Mouse (Mus musculus): ENCODE results near the gene Tubb4a. TPM values are rescaled to one million over a fixed set of nuclear protein-coding genes. Genes with fewer than 3 reads are reported as not detected.

Tubb4a gene
- total RNA-seq, 2 experiments from 2014 or later: 515 to 565 TPM

DNA sequence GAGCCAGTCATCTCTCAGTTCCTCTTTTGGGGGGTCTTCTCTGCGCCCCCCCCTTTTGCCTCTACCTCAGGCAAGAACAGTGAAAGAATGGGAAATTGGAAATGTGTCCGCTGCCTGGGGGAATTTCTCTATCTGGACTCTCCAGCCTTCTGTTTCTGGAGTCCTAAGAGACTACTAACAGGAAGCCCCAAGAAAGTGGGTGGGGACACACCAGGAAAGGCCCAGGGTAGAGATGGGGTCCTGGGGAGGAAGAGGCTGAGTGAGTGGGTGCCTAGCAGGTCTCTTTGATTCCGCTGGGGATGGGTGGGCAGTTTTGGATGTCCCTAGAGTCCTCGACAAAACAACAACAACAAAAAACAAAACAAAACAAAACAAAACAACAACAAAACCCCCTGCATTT, 16.9 kb upstream of the Tubb4a start:
- no peak for DNase-seq (ENCODE audit: low spot score in 2 of 2)

DNA sequence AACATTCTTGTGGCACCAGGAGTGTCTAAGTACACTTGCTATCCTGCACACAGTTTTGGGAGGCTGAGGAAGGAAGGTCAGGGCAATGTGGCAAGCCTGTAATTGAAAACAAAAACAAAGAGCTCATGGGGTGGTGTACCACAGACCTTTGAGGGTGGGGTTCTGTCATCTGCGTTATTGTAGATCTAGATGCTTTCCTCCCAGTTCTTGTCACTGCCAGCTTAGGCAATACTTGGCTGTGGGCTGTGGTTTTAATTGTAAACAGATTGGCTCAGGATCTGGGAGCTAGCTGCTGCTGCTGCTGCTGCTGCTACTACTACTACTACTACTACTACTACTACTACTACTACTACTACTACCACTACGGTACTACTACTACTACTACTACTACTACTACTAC, 14.7 kb upstream of the Tubb4a start:
- no peak for DNase-seq (ENCODE audit: low spot score in 2 of 2)

DNA sequence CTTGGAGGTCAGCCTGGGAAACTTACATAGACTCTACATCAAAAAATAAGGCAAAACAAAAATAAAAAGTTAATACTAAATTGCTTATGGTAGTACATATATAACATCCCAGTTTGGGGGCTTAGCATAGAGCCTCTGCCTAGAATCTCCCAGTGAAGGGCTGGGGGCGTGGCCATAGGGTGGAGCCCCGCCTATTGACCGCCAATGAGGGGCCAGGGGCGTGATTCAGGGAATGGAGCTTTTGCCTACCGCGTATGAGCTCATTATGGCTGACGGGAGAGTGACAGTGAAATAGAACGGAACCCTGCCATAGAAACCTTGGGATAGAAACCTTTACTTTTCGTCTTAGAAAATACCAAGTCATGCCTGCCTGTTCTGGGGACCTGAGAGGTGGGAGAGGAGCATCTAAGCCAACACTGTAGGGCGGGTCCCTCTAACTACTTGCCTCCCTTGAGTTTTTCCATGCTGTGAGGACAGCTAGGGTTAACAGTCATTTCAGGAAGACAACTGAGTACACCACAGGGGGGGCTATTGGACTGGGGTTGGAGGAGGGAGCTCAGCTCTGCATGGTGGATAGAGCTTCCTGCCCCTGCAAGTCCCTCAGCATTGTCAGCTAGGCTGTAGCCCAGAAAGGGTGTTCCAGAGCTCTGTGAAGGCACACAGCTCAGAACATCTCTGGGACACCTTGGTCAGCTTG, 12.2 kb upstream of the Tubb4a start:
- no peak for DNase-seq (ENCODE audit: low spot score in 2 of 2)

DNA sequence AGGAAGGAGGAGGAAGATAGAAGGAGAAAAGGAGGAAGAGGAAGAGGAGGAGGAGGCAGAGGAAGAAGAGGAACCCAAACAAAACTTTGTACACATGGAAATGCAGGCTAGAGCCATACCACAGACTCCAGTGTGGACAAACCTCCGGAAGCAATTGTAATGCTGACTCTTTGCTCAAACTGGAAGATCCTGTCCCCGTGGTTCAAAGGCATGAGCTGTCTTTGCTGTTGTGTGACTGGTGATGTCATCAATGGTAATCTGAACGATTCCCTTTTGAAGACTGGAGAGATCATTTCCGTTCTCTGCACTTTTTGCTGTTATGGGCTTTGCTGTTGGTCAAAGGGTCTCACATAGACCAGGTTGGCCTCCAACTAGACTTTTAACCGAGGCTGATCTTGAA, 10.7 kb upstream of the Tubb4a start:
- no peak for DNase-seq (ENCODE audit: low spot score in 2 of 2)

DNA sequence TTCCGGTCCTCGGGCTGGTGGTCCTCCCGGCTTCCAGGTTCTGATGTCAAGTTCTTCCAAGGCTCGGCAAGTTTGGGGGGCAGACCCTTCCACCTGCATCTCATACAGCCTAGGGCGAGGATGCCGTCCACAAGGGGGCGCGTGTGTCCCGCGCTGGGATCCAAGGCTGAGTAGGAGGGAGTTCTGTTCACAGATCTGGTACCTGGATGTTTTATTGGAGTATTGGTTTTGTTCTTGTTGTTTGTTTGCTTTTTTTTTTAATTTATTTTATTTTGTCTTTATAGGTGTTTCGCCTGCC, 9.0 kb upstream of the Tubb4a start:
- DNase-seq (ENCODE audit: low spot score in 2 of 2): peak; percentile 67 to 90

DNA sequence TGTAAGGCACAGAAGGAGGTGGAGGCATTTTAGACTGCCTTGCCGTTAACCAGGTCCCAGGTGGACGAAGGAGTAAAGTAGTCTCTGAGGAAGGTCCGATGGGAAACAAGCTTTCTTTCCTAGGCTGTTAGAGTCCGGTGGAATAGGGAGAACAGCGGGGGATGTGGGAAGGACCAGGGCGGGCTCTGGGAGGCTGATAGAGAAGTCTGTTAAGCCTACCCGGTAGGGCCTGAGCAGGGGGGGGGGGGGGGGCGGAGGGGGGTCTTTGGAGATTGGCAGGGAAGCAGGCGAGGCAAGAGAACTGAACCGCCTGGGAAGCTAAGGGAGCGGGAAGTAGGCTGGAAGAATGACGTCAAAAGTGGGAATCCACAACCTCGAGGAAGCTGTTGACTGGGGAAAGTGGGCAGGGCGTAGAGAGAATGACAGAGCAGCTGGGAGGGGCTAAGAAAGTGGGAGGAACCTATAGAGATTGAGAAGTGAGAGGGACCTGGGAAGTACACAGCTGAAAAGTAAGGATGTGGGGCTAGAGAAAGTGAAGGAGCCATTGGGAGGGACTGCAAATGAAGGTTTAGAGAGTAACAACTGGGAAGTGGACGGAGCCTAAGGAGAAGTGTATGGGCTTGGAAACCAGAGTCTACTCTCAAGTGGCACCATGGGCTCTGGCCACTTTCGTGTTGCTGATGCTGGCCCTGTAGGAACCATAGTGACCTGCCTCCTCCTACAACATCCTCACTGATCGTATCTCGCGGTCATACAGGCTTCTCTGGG, 8.5 kb upstream of the Tubb4a start:
- DNase-seq (ENCODE audit: low spot score in 2 of 2): no peak

DNA sequence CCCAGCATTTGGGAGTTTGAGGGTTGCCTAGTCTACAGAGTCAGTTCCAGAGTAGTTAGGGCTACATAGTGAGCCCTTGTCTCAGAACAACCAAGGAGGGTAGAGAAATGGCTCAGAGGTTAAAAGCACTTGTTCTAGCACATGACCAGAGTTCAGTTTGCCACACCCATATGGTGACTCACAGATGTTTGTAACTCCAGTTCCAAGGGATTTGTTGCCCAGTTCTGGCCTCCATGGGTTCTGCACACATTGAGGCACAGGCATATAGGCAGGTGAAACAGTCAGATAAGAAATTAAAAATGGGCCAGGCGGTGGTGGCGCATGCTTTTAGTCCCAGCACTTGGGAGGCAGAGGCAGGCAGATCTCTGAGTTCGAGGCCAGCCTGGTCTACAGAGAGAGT, 6.6 kb upstream of the Tubb4a start:
- DNase-seq (ENCODE audit: low spot score in 2 of 2): no peak

DNA sequence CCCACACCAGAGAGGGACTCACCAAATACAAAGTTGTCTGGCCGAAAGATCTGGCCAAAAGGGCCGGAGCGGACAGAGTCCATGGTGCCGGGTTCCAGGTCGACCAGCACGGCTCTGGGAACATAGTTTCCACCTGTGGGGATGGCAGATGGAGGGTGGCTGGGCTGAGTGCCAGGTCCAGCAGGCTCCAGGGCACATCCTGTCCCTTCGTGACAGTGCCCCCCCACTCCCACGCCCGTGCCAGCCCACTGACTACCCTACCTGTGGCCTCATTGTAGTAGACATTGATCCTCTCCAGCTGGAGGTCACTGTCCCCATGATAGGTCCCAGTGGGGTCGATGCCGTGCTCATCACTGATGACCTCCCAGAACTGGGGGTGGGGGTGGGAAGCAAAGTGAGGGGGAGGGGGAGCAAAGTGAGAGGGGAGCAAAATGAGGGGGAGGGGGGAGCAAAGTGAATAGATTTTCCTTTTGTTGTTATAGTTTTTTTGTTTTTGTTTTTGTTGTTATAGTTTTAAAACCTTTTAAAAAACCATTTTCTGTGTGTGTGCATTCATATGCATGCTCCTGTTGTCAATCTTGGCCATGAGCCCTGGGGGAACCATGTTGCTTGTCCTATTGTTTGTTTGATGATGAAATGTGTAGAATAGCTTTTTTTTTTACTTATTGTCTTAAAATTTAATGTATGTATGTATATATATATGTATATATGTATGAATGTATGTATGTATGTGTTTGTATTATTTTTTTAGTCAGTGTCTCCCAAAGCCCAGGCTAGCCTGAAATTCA, 1.4 kb downstream of the Tubb4a start:
- no peak for DNase-seq (ENCODE audit: low spot score in 2 of 2)

DNA sequence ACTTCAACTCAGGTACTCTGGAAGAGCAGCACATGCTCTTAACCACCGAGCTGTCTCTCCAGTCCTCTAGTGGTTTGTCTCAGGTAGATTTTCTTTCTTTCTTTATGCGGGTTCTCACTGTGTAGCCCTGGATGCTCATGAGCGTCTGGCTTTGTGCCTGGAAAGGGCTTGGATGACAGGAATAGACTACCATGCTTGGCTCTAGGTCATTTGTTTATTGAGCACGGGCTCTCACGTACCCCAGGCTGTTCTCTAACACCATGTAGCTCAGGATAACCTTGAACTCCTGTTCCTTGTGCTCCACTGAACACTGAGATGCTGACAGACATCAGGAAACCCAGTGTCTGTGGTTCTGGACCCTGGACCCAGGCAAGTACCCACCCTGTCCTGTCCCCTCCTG, 5.1 kb downstream of the Tubb4a start:
- no peak for DNase-seq (ENCODE audit: low spot score in 2 of 2)

DNA sequence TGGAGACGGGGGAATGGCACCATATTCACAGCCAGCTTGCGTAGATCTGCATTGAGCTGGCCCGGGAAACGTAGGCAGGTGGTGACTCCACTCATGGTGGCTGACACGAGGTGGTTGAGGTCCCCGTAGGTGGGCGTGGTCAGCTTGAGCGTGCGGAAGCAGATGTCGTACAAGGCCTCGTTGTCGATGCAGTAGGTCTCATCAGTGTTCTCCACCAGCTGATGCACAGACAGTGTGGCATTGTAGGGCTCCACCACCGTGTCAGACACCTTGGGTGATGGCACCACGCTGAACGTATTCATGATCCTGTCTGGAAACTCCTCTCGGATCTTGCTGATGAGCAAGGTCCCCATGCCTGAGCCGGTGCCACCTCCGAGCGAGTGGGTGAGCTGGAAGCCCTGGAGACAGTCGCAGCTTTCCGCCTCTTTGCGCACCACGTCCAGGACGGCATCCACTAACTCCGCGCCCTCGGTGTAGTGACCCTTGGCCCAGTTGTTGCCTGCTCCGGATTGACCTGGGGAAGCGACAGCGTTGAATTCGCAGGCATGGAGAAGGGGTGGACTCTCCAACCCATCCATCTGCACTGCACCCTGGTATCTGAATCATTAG, 6.2 kb downstream of the Tubb4a start:
- no peak for DNase-seq (ENCODE audit: low spot score in 2 of 2)

DNA sequence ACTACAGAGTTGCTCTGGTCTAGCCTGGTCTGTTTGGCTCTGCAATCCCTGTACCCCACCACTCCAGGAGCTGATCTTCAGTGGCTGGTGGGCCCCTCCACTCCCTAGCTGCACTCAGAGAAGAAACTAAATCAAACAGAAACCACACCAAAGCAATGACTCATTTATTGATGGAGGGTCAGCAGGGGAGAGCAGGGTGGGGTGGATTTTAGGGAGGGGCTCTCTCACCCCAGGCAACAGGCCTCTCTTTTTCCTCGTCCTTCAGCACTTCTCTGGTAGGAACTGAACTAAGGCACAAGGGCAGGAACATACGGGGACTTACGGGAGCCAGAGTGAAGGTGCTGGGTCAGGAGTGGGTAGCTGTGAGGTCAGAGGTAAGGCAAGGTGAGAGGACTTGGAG, 7.7 kb downstream of the Tubb4a start:
- DNase-seq (ENCODE audit: low spot score in 2 of 2): no peak

DNA sequence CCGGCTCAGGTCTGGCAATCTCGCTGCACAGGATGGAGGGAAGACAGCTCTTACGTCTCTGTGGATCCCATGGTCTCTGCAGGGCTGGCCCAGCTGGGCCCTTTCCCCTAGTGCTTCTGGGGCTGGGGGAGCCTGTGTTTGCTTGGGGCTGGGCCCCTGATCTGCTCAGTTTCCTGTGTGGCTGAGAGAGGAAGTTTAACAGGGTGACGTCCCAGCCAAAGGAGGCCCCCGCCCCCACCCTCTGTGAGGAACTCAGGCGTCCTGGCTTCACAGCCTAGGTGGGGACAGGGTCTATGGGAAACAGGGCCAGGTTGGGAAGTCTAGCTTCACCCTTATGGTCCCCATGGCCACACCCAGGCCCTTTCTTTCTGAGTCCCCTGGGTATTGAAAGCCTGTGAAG, 9.2 kb downstream of the Tubb4a start, which contains the start of gene Dennd1c:
Dennd1c (minus strand) TSS at position 179 of the 400 bp plus-strand sequence.
- DNase-seq (ENCODE audit: low spot score in 2 of 2): no peak

DNA sequence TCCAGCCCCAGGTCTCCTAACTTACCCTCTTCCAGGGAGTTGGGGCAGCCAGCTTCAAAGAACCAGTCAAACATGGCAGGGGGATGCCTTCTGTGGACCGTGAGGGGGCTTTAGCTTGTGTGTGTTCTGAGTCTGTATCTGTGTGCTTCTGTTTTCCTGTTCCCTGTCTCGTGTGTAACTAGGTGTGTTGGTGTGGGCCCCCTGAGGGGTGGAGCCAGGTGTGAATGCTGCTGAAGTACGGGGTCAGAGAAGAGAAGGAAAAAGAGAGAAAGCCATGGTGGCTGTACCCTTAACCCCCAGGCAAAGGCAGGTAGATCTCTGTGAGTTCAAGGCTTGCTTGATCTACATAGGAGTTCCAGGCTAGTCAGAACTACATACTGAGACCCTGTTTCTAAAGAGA, 10.7 kb downstream of the Tubb4a start:
- no peak for DNase-seq (ENCODE audit: low spot score in 2 of 2)

DNA sequence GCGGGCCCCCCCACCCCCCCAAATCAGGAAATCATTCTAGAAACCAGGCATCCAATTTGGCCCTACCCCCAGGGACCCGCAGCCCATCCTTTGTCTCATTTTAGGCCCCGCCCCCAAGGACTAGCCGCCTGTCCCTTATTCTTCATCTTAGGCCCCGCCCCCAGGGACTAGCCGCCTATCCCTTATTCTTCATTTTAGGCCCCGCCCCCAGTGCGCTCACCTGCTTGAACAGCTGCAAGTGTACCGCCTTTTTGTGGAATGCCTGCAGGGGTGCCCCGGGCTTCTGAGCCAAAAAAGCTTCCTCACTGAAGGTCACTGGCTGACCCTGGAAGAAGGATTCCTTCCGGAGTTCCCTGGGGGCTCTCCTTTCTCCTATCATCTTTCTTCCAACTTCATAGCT, 16.9 kb downstream of the Tubb4a start:
- DNase-seq (ENCODE audit: low spot score in 2 of 2): no peak

DNA sequence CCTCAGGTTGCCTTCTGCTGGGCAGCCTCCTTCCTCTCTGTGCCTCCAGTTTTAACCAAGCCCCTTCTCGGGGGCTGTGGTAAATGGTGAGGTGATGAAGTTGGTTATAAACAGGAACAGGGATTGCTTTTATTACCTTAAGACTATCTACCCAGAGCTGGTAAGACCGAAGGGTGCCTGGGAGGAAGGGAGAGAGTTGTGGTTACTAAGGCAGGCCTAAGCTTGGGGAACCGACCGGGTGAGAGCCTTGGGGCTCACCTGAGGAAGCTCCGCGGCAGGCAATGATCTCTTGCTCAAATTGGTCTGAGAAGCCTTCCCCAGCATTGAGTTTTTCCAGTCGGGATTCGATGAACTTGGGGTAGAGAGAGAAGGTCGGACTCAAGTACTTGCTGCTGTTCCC, 17.3 kb downstream of the Tubb4a start:
- DNase-seq (ENCODE audit: low spot score in 2 of 2): no peak

DNA sequence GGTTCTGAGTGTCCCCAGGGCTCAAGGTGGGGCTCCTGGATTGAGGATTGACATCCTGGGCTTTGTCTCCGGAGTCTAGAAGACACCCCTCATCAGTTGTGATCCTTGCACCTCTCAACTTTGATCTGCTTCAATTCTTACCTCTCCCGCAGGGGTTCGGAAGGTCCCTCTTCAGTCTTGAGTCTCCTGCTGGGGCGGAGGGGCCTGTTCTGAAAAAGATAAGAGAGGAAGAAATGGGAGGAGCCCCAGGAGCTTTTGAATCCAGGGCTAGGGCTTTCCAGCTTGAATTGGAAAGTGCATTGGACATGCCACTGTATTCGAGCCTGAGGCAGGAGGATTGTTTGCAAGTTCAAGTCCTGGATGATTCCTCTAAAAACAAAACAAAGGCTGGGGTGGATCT, 20.7 kb downstream of the Tubb4a start:
- DNase-seq (ENCODE audit: low spot score in 2 of 2): no peak

DNA sequence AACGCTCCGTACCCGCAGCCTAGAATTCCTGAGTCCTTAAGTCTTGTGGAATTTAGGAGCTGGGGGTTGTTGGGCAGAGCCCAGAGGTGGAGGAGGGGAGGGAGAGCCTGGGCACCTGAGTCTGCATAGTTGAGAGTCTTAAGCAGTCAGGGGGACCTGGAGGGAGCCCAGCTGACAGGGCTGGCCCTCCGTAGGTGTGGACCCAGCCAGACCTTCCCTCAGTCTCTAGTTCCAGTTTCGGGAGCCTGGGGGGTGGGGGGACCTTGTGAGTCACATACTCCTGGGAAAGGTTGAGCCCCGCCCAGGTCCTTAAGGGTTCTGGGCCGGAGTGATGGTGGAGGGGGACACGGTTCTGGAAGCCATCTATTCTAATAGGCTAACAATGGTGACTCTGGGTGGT, 24.6 kb downstream of the Tubb4a start:
- no peak for DNase-seq (ENCODE audit: low spot score in 2 of 2)

DNA sequence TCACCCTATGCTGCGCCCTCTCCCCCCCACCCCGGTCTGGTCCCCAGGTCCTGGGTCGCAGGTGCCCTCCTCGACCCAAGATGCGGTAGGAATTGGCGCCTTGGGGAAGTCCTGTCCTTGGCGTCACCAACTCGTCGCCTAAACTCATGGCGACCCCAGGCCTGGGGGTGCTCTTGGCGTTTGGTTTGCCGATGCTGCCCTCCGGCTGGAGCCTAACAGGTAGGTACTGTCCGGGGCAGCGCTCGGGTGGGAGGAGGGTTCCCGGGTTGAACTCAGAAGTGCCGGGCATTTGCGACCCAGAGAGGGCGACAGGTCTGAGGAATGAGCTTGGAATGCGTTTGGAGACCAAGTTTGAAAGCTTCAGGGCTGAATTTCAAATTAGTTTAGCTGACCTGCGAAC, 25.0 kb downstream of the Tubb4a start:
- no peak for DNase-seq (ENCODE audit: low spot score in 2 of 2)

DNA sequence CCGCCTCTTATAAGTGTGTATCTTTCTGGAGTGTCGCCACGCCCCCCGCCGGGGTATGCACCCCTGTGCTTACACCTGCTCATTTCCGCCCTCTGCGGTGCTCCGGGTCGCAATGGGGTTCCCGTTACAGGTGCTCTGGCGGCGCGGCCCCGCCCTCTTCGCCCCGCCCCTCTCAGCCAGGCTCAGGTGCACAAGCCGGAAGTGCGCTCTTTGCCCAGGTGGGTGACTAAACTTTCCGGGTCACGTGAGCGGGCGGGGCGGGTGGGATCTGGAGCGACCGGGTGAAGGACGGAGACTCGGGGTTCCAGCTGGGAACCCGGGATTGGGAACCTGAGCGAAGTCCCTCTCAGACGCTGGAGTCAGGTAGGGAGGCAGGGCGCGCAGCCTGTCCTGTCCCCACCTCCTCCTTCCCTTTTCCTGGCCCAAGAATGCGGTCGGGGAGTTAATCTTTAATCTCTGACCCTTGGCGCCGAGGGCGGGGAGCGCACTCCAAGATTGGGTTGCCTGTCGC, 25.5 kb downstream of the Tubb4a start:
- no peak for DNase-seq (ENCODE audit: low spot score in 2 of 2)

DNA sequence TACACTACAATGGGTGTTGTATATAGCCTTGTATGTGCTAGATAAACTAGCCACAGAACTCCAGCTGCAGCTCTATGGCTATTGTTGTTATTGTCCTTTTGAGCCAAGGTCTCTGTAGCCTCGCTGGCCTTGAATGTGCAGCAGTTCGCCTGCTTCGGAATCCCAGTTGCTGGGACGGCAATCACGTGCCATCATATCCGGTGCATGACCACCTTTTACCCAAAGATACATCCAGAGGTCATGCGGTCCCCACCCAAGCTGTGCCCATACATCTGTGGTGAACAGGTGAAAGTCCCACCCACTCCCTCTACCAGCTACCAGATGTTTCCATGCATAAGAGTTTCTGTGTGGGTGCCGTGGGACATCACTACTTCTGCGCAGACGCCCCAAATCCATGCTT, 26.5 kb downstream of the Tubb4a start:
- DNase-seq (ENCODE audit: low spot score in 2 of 2): no peak

DNA sequence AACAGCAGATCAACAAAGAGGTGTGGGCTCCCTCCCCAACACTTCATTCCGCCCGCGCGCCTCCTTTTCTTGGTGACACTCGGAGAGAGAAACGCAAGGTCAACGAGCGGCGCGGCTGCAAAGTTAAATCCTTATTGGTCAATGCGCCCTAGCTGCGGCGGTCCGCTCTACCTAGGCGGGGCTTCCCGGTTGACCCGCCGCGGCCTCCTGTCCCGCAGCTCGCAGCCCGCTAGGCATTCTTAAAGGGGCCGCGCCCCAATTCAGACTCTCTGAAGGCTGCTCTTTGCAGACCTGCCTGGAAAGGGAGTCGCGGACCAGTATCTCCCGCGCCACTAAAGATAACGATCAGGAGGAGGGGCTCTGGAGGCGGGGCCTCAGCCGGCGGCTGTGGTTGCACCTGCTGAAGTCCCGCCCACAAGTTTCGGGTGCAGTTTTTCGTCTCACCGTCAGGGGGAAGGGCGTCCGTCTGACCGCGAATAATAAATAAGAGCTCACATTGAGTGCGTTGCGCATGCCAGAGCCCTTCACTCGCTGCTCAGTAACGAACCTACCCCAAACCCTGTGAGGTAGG, 27.3 kb downstream of the Tubb4a start:
- DNase-seq (ENCODE audit: low spot score in 2 of 2): peak; percentile 96 to 98

All from layer of hippocampus, adult 18-20 months (tissue).